16 mouse cellular contexts compared by ENCODE assay signal in the genomic region with DNA sequence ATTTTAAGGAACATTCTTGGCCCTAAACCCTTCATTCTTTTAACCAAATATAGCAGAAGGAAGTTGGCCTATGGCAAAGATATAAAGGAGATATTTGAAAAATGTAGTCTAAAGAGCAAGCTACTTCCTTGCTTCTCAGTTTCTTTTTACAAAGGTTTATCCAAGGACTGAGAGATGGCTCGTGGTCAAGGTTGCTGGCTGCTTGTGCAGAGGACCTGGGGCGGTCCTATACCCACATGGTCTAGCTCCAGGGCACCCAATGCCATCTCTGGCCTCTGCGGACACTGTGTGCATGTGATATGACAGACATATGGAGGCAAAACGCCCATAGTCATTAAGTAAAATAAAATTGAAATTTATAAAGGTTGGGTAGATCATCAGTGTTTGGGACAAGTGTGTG. TPM values are rescaled to one million over a fixed set of nuclear protein-coding genes. Genes with fewer than 3 reads are reported as not detected.
DNase-seq lines count a peak whose midpoint lies in the region; ATAC-seq and TF ChIP-seq lines count a peak whose summit lies in the region.
"Had no signal": no experiment of that assay in that cellular context is flagged by ENCODE, and none has a peak within 500 bp of the region (broad histone marks: within the 10 kb centered on the region; RNA-seq: fewer than 3 reads in every experiment).

No protein-coding gene starts in this region.

- peak overlapping the region; percentile 49; the same call in 1 of the 2 replicates for H3K27ac ChIP-seq in kidney, embryonic 16.5 days (ENCODE audit: low read length)
- no peak overlapping the region for H3K27ac ChIP-seq in hindbrain, embryonic 10.5 days
- no peak overlapping the region for H3K27ac ChIP-seq in neural tube, embryonic 12.5 days
- no peak overlapping the region for H3K27ac ChIP-seq in liver, postnatal 0 days (ENCODE audit: low read depth)
- H3K27ac ChIP-seq: embryonic facial prominence, embryonic 13.5 days; heart, adult 2 months; intestine, embryonic 15.5 days; liver, embryonic 14.5 days had no signal

- no peak overlapping the region for H3K9ac ChIP-seq in kidney, embryonic 16.5 days (replicated peaks; ENCODE audit: low read length)
- no peak overlapping the region for H3K9ac ChIP-seq in neural tube, embryonic 12.5 days
- no peak overlapping the region for H3K9ac ChIP-seq in liver, postnatal 0 days (replicated peaks)
- H3K9ac ChIP-seq: embryonic facial prominence, embryonic 13.5 days; intestine, embryonic 15.5 days; liver, embryonic 14.5 days had no signal

- TF ChIP-seq CTCF in liver, postnatal 0 days (IDR thresholded peaks at IDR 0.05; ENCODE audit: low read depth): no peak

- peaks cover 66% of the 10 kb centered on the region for H3K4me1 ChIP-seq in kidney, embryonic 16.5 days (ENCODE audit: insufficient read depth, low read length)
- peaks cover 82% of the 10 kb centered on the region for H3K4me1 ChIP-seq in hindbrain, embryonic 10.5 days (replicated peaks)
- H3K4me1 ChIP-seq in neural tube, embryonic 12.5 days: peaks cover 59% of the 10 kb centered on the region
- H3K4me1 ChIP-seq in liver, postnatal 0 days (ENCODE audit: insufficient read depth): peaks cover 8% of the 10 kb centered on the region

- H3K4me2 ChIP-seq in kidney, embryonic 16.5 days (replicated peaks; ENCODE audit: low read depth, low read length): no peak overlapping the region
- peak overlapping the region; percentile 90 for H3K4me2 ChIP-seq in neural tube, embryonic 12.5 days (replicated peaks)
- no peak overlapping the region for H3K4me2 ChIP-seq in liver, postnatal 0 days (ENCODE audit: low read depth, low read length)

- no peaks in the 10 kb centered on the region for H3K27me3 ChIP-seq in kidney, embryonic 16.5 days (ENCODE audit: insufficient read depth, low read length)
- H3K27me3 ChIP-seq in hindbrain, embryonic 10.5 days (ENCODE audit: insufficient read depth, poor library complexity, severe bottlenecking): peaks cover 17% of the 10 kb centered on the region
- H3K27me3 ChIP-seq in neural tube, embryonic 12.5 days (replicated peaks): no peaks in the 10 kb centered on the region
- H3K27me3 ChIP-seq in liver, postnatal 0 days (ENCODE audit: insufficient read depth, low read length): peaks cover 15% of the 10 kb centered on the region
- H3K27me3 ChIP-seq: intestine, embryonic 15.5 days had no signal

- no peak overlapping the region for H3K4me3 ChIP-seq in kidney, embryonic 16.5 days (ENCODE audit: low read length)
- peak overlapping the region; percentile 71; the same call in 1 of the 2 replicates for H3K4me3 ChIP-seq in hindbrain, embryonic 10.5 days
- H3K4me3 ChIP-seq in neural tube, embryonic 12.5 days: no peak overlapping the region
- H3K4me3 ChIP-seq in liver, postnatal 0 days (ENCODE audit: low read depth, low read length): no peak overlapping the region
- H3K4me3 ChIP-seq: heart, adult 2 months; intestine, embryonic 15.5 days had no signal

- H3K36me3 ChIP-seq in kidney, embryonic 16.5 days (ENCODE audit: insufficient read depth, low read length): no peaks in the 10 kb centered on the region
- no peaks in the 10 kb centered on the region for H3K36me3 ChIP-seq in hindbrain, embryonic 10.5 days
- H3K36me3 ChIP-seq in neural tube, embryonic 12.5 days: no peaks in the 10 kb centered on the region
- no peaks in the 10 kb centered on the region for H3K36me3 ChIP-seq in liver, postnatal 0 days (replicated peaks; ENCODE audit: insufficient read depth, low read length)
- H3K36me3 ChIP-seq: intestine, embryonic 15.5 days had no signal

- no peak for TF ChIP-seq EP300 in liver, postnatal 0 days (IDR thresholded peaks at IDR 0.05; ENCODE audit: low read depth)

- peak; percentile 32 to 51 for DNase-seq in adrenal gland, postnatal 36 days
- DNase-seq in adrenal gland, adult 8-10 months: no peak
- DNase-seq in kidney, postnatal 25 days: no peak
- no peak for DNase-seq in hindbrain, embryonic 10.5 days (ENCODE audit: low spot score)
- DNase-seq in layer of hippocampus, adult 11-12 months (ENCODE audit: low spot score): no peak
- no peak for DNase-seq in liver, postnatal 0 days
- DNase-seq: adrenal gland, postnatal 10 days; cerebellum, postnatal 36 days; heart, adult 2 months; lung, postnatal 4 days; spleen, adult 18-20 months had no signal

- 72% methylated on average over 4 of the region's 4 CpGs for WGBS in kidney, embryonic 16.5 days
- WGBS in hindbrain, embryonic 10.5 days: 90% methylated on average over 4 of the region's 4 CpGs
- 87% methylated on average over 4 of the region's 4 CpGs for WGBS in neural tube, embryonic 12.5 days
- 66% methylated on average over 4 of the region's 4 CpGs for WGBS in liver, postnatal 0 days (ENCODE audit: insufficient replicate concordance)

- no peaks in the 10 kb centered on the region for H3K9me3 ChIP-seq in kidney, embryonic 16.5 days (ENCODE audit: low read length)
- H3K9me3 ChIP-seq in hindbrain, embryonic 10.5 days: no peaks in the 10 kb centered on the region
- no peaks in the 10 kb centered on the region for H3K9me3 ChIP-seq in neural tube, embryonic 12.5 days
- H3K9me3 ChIP-seq in liver, postnatal 0 days (ENCODE audit: low read length): no peaks in the 10 kb centered on the region
- H3K9me3 ChIP-seq: embryonic facial prominence, embryonic 13.5 days; intestine, embryonic 15.5 days had no signal

- ATAC-seq in kidney, embryonic 16.5 days (ENCODE audit: low FRiP score, low TSS enrichment): no peak
- ATAC-seq in neural tube, embryonic 12.5 days (ENCODE audit: low FRiP score, low read depth): no peak
- ATAC-seq in liver, postnatal 0 days: no peak
- ATAC-seq: intestine, embryonic 15.5 days had no signal

RNA-seq across cellular contexts. Expression of a gene that starts 2.8 kb away (rescaled TPM):
- 10 to 100 TPM; 21.1 to 25.9 TPM for total RNA-seq in adrenal gland, postnatal 36 days (2021)
- total RNA-seq in adrenal gland, adult 8-10 months (2022): 10 to 100 TPM; 15.9 to 32.3 (median 22.7) TPM
- 22.8 and 28.1 TPM in 2 replicates for polyA plus RNA-seq in kidney, embryonic 16.5 days (2015; fragmentation: Nextera tagmentation; extraction: Ambion mirVana)
- 38.6 and 56.5 TPM in 2 replicates for polyA plus RNA-seq in hindbrain, embryonic 10.5 days (2016; fragmentation: Nextera tagmentation; extraction: Ambion mirVana)
- polyA plus RNA-seq in neural tube, embryonic 12.5 days (2016; fragmentation: Nextera tagmentation; extraction: Ambion mirVana): 77.8 and 91.9 TPM in 2 replicates
- 1.1 and 1.2 TPM in 2 replicates for polyA plus RNA-seq in liver, postnatal 0 days (2015; fragmentation: Nextera tagmentation; extraction: Ambion mirVana)

Comparison
In these comparisons a context has a peak if more than half of its experiments do, and no peak if none do; other contexts are left out.
1. DNase-seq: peak in adrenal gland, postnatal 36 days (2 of 2); none in adrenal gland, adult 8-10 months (single experiment), kidney, postnatal 25 days (0 of 2), hindbrain, embryonic 10.5 days (single experiment), layer of hippocampus, adult 11-12 months (single experiment) and liver, postnatal 0 days (single experiment).
2. RNA of a gene that starts 2.8 kb away (polyA plus RNA-seq): 77.8 to 91.9 TPM in neural tube, embryonic 12.5 days, 38.6 to 56.5 TPM in hindbrain, embryonic 10.5 days and 22.8 to 28.1 TPM in kidney, embryonic 16.5 days; 1.1 to 1.2 TPM in liver, postnatal 0 days; every median in the first group is over 10 times any median in the second.